Mouse (Mus musculus): ENCODE data around the gene Txlng. TPM values are rescaled to one million over a fixed set of nuclear protein-coding genes. Genes with fewer than 3 reads are reported as not detected.
A peak's percentile ranks its signal among the peaks of the same experiment; 100 is the strongest.

The Txlng gene
- total RNA-seq, 2 experiments from 2014 or later: 20.1 to 21.9 TPM

- DNase-seq (ENCODE audit: extremely low spot score in 1 of 2, low spot score in 1 of 2): peak; percentile 6 to 10
Observed at GRCm38 (mm10) chrX:162760958-162761515, 68.2 kb downstream of the Txlng start.

- DNase-seq (ENCODE audit: extremely low spot score in 1 of 2, low spot score in 1 of 2): peak; percentile 68 to 76
Observed at GRCm38 (mm10) chrX:162760115-162760942, 68.9 kb downstream of the Txlng start, which contains the start of gene Rbbp7. Rbbp7 (plus strand) TSS chrX:162760402.

GRCm38 (mm10) chrX:162759251-162760114 lies 69.8 kb downstream of the Txlng start:
- peak; percentile 6 to 27 for DNase-seq (ENCODE audit: extremely low spot score in 1 of 2, low spot score in 1 of 2)

- no peak for DNase-seq (ENCODE audit: extremely low spot score in 1 of 2, low spot score in 1 of 2)
Observed at GRCm38 (mm10) chrX:162756058-162756457, 73.2 kb downstream of the Txlng start.

GRCm38 (mm10) chrX:162754314-162754713 lies 74.9 kb downstream of the Txlng start:
- no peak for DNase-seq (ENCODE audit: extremely low spot score in 1 of 2, low spot score in 1 of 2)

- no peak for DNase-seq (ENCODE audit: extremely low spot score in 1 of 2, low spot score in 1 of 2)
Observed at GRCm38 (mm10) chrX:162752418-162752817, 76.8 kb downstream of the Txlng start.

- no peak for DNase-seq (ENCODE audit: extremely low spot score in 1 of 2, low spot score in 1 of 2)
Observed at GRCm38 (mm10) chrX:162748696-162749420, 80.4 kb downstream of the Txlng start.

GRCm38 (mm10) chrX:162736140-162736659 lies 93.1 kb downstream of the Txlng start:
- DNase-seq (ENCODE audit: extremely low spot score in 1 of 2, low spot score in 1 of 2): peak; percentile 10 to 12

GRCm38 (mm10) chrX:162734997-162735929 lies 94.0 kb downstream of the Txlng start:
- peak; percentile 43 to 70 for DNase-seq (ENCODE audit: extremely low spot score in 1 of 2, low spot score in 1 of 2)

- DNase-seq (ENCODE audit: extremely low spot score in 1 of 2, low spot score in 1 of 2): no peak
Observed at GRCm38 (mm10) chrX:162730031-162730430, 99.2 kb downstream of the Txlng start.

Small RNA genes within 50 kb of the gene (microRNA-seq; reads per million reads assigned to microRNA genes)
- 0 reads per million in 2 experiments for gene Mir3473a

Other genes starting within 250 kb of the Txlng start
- 100 to 1,000 TPM; 137 to 150 TPM for gene Reps2, start 185.8 kb downstream of the Txlng start, total RNA-seq (2021)
- gene Rbbp7, start 69.1 kb downstream of the Txlng start, total RNA-seq (2021): 100 to 1,000 TPM; 145 to 159 TPM
- gene Syap1, start 59.0 kb upstream of the Txlng start, total RNA-seq (2021): 10 to 100 TPM; 30.0 to 30.1 TPM
- gene Ctps2, start 71.8 kb upstream of the Txlng start, total RNA-seq (2021): 10 to 100 TPM; 47.2 to 57.9 TPM
- gene S100g, start 135.1 kb upstream of the Txlng start, total RNA-seq (2021): not detected